Mouse (Mus musculus) intestine, embryonic 16.5 days (tissue): ENCODE results near the gene Saxo1. TPM values are rescaled to one million over a fixed set of nuclear protein-coding genes. Genes with fewer than 3 reads are reported as not detected.

Source experiments
- polyA plus RNA-seq: library from polyadenylated mRNA; unstranded; fragments of >200 nt; fragmentation: Nextera tagmentation; extraction: Ambion mirVana; gene quantifications from 2 replicates; pipeline ENCODE4 v1.2.1, GENCODE M21; 2015

The Saxo1 gene
- polyA plus RNA-seq, 1 experiment from 2014 or later: not detected

Other genes with a start within 250 kb of the Saxo1 start
- gene Rraga, start 17.3 kb upstream of the Saxo1 start, polyA plus RNA-seq: 78.3 and 81.4 TPM in 2 replicates
- gene Haus6, start 53.7 kb upstream of the Saxo1 start, polyA plus RNA-seq: 9.2 and 10.1 TPM in 2 replicates
- 248 and 316 TPM in 2 replicates for gene Plin2, start 111.7 kb upstream of the Saxo1 start, polyA plus RNA-seq
- 2.9 and 3.5 TPM in 2 replicates for gene Dennd4c, start 190.2 kb upstream of the Saxo1 start, polyA plus RNA-seq